Mouse (Mus musculus) forebrain, embryonic 16.5 days (tissue): ENCODE results near the gene Nrg4. TPM values are rescaled to one million over a fixed set of nuclear protein-coding genes. Genes with fewer than 3 reads are reported as not detected.
"Not testable (repeated sequence)": the region's sequence is repeated elsewhere in the genome, so short reads cannot be mapped to it uniquely, and the experiment has no call there.

Source experiments
- ATAC-seq: fragments of 200-750 bp; cut with Nextera tagmentation; 2 replicates; pipeline ENCODE4 v1.8.0; 2017; ENCODE audit warnings: mild to moderate bottlenecking, moderate library complexity
- H3K27ac ChIP-seq: fragments of 300-500 bp; sonication (generic); 2 replicates; pipeline ENCODE4 v1.5.1; 2014; ENCODE audit warnings: low read length, control low read depth
- H3K27me3 ChIP-seq: fragments of 300-500 bp; sonication (generic); replicated peaks from 2 replicates; pipeline ENCODE4 v1.6.1; 2014; ENCODE audit warnings: low read length; ENCODE audit not compliant: control insufficient read depth, insufficient read depth
- H3K36me3 ChIP-seq: fragments of 300-500 bp; sonication (generic); 2 replicates; pipeline ENCODE4 v1.6.1; 2014; ENCODE audit not compliant: control insufficient read depth, insufficient read depth
- H3K4me1 ChIP-seq: fragments of 300-500 bp; sonication (generic); replicated peaks from 2 replicates; pipeline ENCODE4 v1.6.1; 2014; ENCODE audit warnings: low read length; ENCODE audit not compliant: control insufficient read depth, insufficient read depth
- H3K4me2 ChIP-seq: fragments of 300-500 bp; sonication (generic); 2 replicates; pipeline ENCODE4 v1.6.1; 2014; ENCODE audit warnings: mild to moderate bottlenecking, low read length, control low read depth
- H3K4me3 ChIP-seq: fragments of 300-500 bp; sonication (generic); replicated peaks from 2 replicates; pipeline ENCODE4 v1.5.1; 2014; ENCODE audit warnings: mild to moderate bottlenecking, low read length, control low read depth
- H3K9ac ChIP-seq: fragments of 300-500 bp; sonication (generic); replicated peaks from 2 replicates; pipeline ENCODE4 v1.6.1; 2014; ENCODE audit warnings: low read depth, low read length, control low read depth
- H3K9me3 ChIP-seq: fragments of 300-500 bp; sonication (generic); 2 replicates; pipeline ENCODE4 v1.6.1; 2016; ENCODE audit warnings: low read length; ENCODE audit not compliant: control insufficient read depth
- WGBS: fragments of 180-500 bp; shearing (Covaris S2); extraction: QIAGEN DNeasy Blood & Tissue Kit; methylation state at CpG from one replicate; pipeline ENCODE4 v1.1.7; 2014; 5-methylcytosine and 5-hydroxymethylcytosine counted together
- polyA plus RNA-seq: library from polyadenylated mRNA; unstranded; fragments of >200 nt; fragmentation: Nextera tagmentation; extraction: Ambion mirVana; gene quantifications from 2 replicates; pipeline ENCODE4 v1.2.1, GENCODE M21; 2015

Gene Nrg4
- polyA plus RNA-seq, 1 experiment from 2014 or later = 1.6 TPM

DNA sequence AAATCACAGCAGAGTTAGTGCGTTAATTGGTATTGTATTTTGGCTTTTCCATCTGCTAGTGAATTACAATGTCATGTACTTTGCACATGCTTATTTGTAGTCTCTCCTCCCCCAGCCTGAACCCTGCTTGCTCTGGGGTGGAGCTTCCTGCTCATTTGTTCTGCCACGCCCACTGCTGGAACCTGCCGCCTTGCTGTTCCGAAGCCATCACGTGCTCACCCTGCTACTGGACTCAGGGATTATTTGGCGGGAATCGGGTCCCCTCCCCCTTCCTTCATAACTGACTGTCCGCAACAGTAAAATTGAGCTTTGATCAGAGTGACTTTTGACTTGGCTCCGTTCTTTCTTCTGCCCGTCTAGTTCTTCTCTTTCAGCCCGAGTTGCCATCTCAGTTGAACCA, 93.6 kb downstream of the Nrg4 start:
- not testable (repeated sequence) for H3K4me2 ChIP-seq, H3K4me1 ChIP-seq, H3K4me3 ChIP-seq, H3K36me3 ChIP-seq, H3K27ac ChIP-seq, H3K27me3 ChIP-seq, H3K9me3 ChIP-seq, ATAC-seq, H3K9ac ChIP-seq
- WGBS = 76% methylated on average over 11 of the region's 11 CpGs

DNA sequence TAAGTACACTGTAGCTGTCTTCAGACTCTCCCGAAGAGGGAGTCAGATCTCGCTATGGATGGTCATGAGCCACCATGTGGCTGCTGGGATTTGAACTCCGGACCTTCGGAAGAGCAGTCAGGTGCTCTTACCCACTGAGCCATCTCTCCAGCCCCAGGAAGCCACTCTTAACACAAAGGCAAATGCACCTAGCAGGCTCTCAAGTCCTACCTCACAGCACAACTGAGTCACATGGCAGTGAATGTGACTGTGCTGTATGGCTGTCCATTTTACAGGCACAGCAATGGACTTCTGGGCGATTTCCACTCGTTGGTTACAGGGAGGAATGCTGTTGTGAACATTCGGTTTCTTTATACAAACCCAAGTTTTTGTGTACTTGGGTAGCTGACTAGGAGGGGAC, 94.1 kb downstream of the Nrg4 start:
- no peaks in the 10 kb centered on the region for H3K4me1 ChIP-seq
- ATAC-seq = no peak
- no peak overlapping the region for H3K27ac ChIP-seq
- no peak overlapping the region for H3K4me2 ChIP-seq
- H3K27me3 ChIP-seq = no peaks in the 10 kb centered on the region
- WGBS = 90% methylated on average over 7 of the region's 7 CpGs
- H3K9me3 ChIP-seq = no peaks in the 10 kb centered on the region
- H3K9ac ChIP-seq = no peak overlapping the region
- no peaks in the 10 kb centered on the region for H3K36me3 ChIP-seq
- H3K4me3 ChIP-seq = no peak overlapping the region

GRCm38 (mm10) chr9:55232110-55232509, 94.5 kb downstream of the Nrg4 start:
- Histone ChIP-seq H3K9ac (no peak overlapping the region), H3K36me3 (no peaks in the 10 kb centered on the region), H3K27me3 (no peaks in the 10 kb centered on the region), H3K27ac (no peak overlapping the region), H3K4me3 (no peak overlapping the region), H3K4me1 (no peaks in the 10 kb centered on the region), H3K9me3 (no peaks in the 10 kb centered on the region), H3K4me2 (no peak overlapping the region)
- no peak for ATAC-seq
- 87% methylated on average over 5 of the region's 5 CpGs for WGBS

GRCm38 (mm10) chr9:55231544-55231943, 95.1 kb downstream of the Nrg4 start:
- Histone ChIP-seq H3K27ac (no peak overlapping the region), H3K27me3 (no peaks in the 10 kb centered on the region), H3K36me3 (no peaks in the 10 kb centered on the region), H3K4me1 (no peaks in the 10 kb centered on the region), H3K9me3 (no peaks in the 10 kb centered on the region), H3K9ac (no peak overlapping the region), H3K4me2 (no peak overlapping the region), H3K4me3 (no peak overlapping the region)
- ATAC-seq = no peak
- 73% methylated on average over 6 of the region's 6 CpGs for WGBS

- H3K36me3 ChIP-seq = 0 out of 2 replicates have a peak, but pooled peaks cover 6% of the 10 kb centered on the region
- 73% methylated on average over 10 of the region's 10 CpGs for WGBS
- no peak for ATAC-seq
Measured at GRCm38 (mm10) chr9:55229010-55229409, 97.6 kb downstream of the Nrg4 start.

DNA sequence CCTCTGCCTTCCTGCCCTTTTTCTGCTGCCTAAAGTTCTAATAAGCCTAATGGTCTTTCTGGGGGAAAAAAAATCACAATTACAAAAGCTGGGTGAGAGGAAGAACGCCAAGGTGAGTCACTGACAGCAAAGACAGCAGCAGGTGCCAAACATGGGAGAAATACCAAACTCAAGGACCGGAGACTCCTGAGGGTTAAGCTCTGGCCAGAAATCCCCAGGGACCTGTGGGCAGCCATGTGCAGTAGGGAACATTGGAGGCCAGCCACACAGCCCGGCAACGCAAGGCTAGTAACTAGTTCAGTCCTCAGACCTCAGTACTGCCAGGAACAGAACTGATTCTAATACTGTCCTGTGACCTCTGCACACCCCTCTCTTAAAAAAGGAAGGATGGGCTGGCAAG, 98.5 kb downstream of the Nrg4 start:
- Histone ChIP-seq H3K4me2 (no peak overlapping the region), H3K9me3 (no peaks in the 10 kb centered on the region), H3K9ac (no peak overlapping the region), H3K27ac (no peak overlapping the region), H3K4me3 (no peak overlapping the region), H3K27me3 (no peaks in the 10 kb centered on the region), H3K4me1 (no peaks in the 10 kb centered on the region), H3K36me3 (peaks cover 12% of the 10 kb centered on the region)
- no peak for ATAC-seq
- WGBS = 94% methylated on average over 4 of the region's 4 CpGs

More at GRCm38 (mm10) chr9:55229010-55229409, 97.6 kb downstream of the Nrg4 start:
- Histone ChIP-seq H3K27ac (no peak overlapping the region), H3K27me3 (no peaks in the 10 kb centered on the region), H3K4me2 (no peak overlapping the region), H3K4me3 (no peak overlapping the region), H3K4me1 (no peaks in the 10 kb centered on the region), H3K9ac (no peak overlapping the region), H3K9me3 (no peaks in the 10 kb centered on the region)

- no peak overlapping the region for H3K4me2 ChIP-seq
- 65% methylated on average over 3 of the region's 3 CpGs for WGBS
- no peak overlapping the region for H3K9ac ChIP-seq
- ATAC-seq = no peak
- H3K27me3 ChIP-seq = no peaks in the 10 kb centered on the region
- no peaks in the 10 kb centered on the region for H3K9me3 ChIP-seq
- no peak overlapping the region for H3K4me3 ChIP-seq
- H3K27ac ChIP-seq = no peak overlapping the region
- H3K36me3 ChIP-seq = peaks cover 28% of the 10 kb centered on the region
- no peaks in the 10 kb centered on the region for H3K4me1 ChIP-seq
Measured at GRCm38 (mm10) chr9:55226251-55226650, 100.4 kb downstream of the Nrg4 start.

GRCm38 (mm10) chr9:55225165-55225737, 101.4 kb downstream of the Nrg4 start:
- peaks cover 35% of the 10 kb centered on the region for H3K36me3 ChIP-seq
- H3K4me2 ChIP-seq = no peak overlapping the region
- 84% methylated on average over 7 of the region's 7 CpGs for WGBS
- H3K9me3 ChIP-seq = no peaks in the 10 kb centered on the region
- no peak overlapping the region for H3K27ac ChIP-seq
- no peak overlapping the region for H3K4me3 ChIP-seq
- H3K27me3 ChIP-seq = no peaks in the 10 kb centered on the region
- ATAC-seq = no peak
- H3K9ac ChIP-seq = no peak overlapping the region
- no peaks in the 10 kb centered on the region for H3K4me1 ChIP-seq

DNA sequence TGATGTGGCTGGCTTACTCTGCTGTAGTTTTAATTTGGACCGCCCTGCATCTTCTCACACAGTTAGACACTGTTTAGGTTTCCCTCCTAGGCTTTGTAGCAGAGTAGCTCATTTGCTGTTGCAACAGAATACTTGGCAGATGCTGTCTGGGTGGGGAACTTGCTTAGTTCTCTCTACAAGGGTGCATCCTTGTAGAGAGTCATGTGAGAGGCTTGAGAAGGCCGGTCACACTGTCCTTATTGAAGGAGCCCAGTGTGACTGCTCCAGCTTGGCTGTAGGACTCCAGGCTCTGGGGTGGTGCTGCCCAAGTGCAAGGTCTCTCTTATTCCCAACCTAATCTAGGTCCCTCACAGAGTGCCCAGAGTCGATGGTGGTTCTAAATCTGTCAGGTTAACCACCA, 109.3 kb downstream of the Nrg4 start:
- ATAC-seq = no peak
- no peaks in the 10 kb centered on the region for H3K27me3 ChIP-seq
- H3K4me3 ChIP-seq = no peak overlapping the region
- no peak overlapping the region for H3K4me2 ChIP-seq
- H3K36me3 ChIP-seq = peaks cover 48% of the 10 kb centered on the region
- no peak overlapping the region for H3K9ac ChIP-seq
- H3K4me1 ChIP-seq = no peaks in the 10 kb centered on the region
- WGBS = 94% methylated on average over 3 of the region's 3 CpGs
- H3K9me3 ChIP-seq = no peaks in the 10 kb centered on the region
- no peak overlapping the region for H3K27ac ChIP-seq

- ATAC-seq = no peak
- Histone ChIP-seq H3K4me2 (no peak overlapping the region), H3K4me1 (peaks cover 3% of the 10 kb centered on the region), H3K27me3 (no peaks in the 10 kb centered on the region), H3K9me3 (no peaks in the 10 kb centered on the region), H3K4me3 (no peak overlapping the region), H3K9ac (no peak overlapping the region), H3K27ac (no peak overlapping the region), H3K36me3 (peaks cover 38% of the 10 kb centered on the region)
- whole genome bisulfite sequencing = 65% methylated on average over 2 of the region's 2 CpGs
Measured at GRCm38 (mm10) chr9:55216078-55216477, 110.6 kb downstream of the Nrg4 start.
